Mouse (Mus musculus): ENCODE measurements around the gene Anxa5.

The Anxa5 gene

DNA sequence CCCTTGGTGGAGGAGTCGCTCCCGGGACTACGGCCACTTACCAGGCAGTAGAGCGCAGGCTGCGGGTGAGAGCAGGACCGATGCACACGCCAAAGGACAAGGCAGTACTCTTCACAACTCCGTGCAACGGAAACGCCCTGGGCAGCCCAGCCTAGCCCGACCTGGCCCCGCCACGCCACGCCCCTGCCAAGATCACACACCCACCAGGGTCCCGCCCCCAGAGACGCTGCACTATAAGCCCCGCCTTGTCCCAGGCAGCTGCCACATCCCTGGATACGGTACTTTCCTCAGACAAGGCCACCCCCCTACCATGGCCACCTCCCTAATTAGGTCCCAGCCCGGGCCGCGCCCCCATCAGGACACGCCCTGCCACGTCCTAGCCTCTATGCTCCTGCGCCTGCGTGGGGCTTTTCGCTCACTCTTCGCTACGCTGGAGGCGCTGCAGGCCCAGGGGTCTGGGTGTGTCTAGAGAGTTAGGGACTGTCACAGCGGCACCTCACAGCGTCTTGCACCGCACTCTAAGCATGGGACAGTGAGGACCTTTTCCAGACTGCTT is at the start of gene Anxa5, which contains the start of gene 1810062G17Rik:
Gene Anxa5 (minus strand): TSS at position 363 of the 556 bp plus-strand sequence.
Gene 1810062G17Rik (plus strand): TSS at position 406 of the 556 bp plus-strand sequence.
- DNase-seq (ENCODE audit: low read depth in 2 of 2, low spot score in 2 of 2): peak; percentile 98

DNA sequence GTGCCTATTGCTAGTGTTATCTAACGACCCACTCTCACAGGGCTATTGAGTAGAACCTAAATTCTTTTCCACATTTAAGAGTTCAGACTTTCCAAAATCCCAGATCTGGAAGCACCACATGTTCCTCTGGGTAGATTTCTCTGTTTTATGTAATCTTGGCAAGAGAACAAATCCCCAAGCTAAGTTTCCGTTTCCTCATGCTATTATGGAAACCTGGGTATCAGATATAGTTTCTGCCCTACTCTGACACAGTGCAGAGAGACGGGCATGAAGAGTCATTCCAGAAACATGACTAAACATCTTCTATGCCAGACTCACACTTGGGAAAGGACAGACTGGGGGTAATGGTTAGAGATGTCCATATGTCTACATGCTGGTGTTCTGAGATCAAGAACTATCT is 48.8 kb upstream of the Anxa5 start:
- no peak for DNase-seq (ENCODE audit: low read depth in 2 of 2, low spot score in 2 of 2)

DNA sequence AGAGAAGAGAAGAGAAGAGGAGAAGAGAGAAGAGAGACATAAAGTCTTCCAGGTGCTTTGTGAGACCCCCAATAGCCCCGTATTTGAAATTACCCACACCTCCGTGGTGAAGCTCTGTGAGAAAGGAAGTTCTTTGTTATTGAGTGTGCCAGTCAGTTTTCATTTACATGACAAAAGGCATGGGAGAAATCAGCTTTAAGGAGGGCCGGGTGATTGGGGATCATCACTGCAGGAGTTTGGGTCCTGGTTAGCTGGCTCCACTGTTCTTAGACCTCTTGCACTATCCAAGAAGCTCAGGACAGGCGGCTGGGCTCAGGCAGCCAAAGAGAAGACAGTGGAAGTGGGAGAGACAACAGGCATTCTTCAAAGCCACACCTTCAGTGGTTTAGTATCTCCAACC is 46.4 kb upstream of the Anxa5 start:
- DNase-seq (ENCODE audit: low read depth in 2 of 2, low spot score in 2 of 2): no peak

DNA sequence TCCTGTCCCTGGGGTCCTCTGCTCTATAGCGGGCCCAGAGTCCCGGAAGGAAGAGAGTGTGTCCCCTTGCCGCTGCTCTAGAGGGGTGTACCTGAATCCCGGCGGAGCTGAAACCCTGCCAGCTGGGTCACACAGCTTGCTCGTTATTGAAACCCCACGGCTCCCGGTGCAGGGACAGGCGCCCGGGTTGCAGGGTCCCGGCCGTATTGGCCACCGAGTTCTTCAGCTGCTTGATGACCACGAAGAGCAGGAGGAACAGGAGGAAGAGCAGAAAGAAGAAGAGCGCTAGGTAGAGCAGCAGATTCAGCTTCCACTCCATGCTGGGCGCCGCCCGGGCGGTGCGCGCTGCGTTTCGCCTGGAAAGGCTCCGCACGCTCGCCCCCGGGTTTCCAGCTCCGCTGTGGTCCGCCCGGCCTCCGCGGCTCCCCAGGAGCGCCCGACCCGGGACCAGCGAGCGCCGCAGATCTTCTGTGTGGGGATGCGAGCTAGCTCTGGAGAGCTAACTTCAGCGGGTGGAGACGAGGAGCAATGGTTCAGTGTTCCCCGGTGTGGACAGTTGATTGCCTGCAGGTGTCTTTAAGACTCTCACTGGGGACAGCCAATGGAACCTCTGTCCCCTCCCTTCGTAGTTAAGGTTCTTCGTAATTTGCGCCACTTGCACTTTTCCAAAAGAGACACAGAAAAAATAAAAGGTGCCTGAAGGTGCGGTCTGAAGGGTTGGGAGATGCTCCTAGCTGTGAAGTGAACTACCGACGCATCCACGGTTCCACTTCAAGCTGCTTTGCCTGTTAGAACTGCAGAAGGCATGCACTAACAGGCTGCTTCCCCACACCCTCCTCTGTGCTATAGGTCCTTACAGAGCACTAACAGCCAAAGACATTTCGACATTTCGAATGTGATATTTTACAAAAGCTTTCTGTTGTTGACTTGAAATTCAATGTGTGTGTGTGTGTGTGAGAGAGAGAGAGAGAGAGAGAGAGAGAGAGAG is 45.7 kb upstream of the Anxa5 start, which contains the start of gene Gm11549:
Gene Gm11549 (minus strand): TSS at position 741 of the 988 bp plus-strand sequence.
- no peak for DNase-seq (ENCODE audit: low read depth in 2 of 2, low spot score in 2 of 2)

GRCm38 (mm10) chr3:36516196-36516595 is 40.5 kb upstream of the Anxa5 start:
- no peak for DNase-seq (ENCODE audit: low read depth in 2 of 2, low spot score in 2 of 2)

- no peak for DNase-seq (ENCODE audit: low read depth in 2 of 2, low spot score in 2 of 2)
Observed at GRCm38 (mm10) chr3:36511491-36511890, 35.8 kb upstream of the Anxa5 start.

- no peak for DNase-seq (ENCODE audit: low read depth in 2 of 2, low spot score in 2 of 2)
Observed at GRCm38 (mm10) chr3:36505809-36506735, 30.4 kb upstream of the Anxa5 start.

GRCm38 (mm10) chr3:36505306-36505705 is 29.6 kb upstream of the Anxa5 start:
- DNase-seq (ENCODE audit: low read depth in 2 of 2, low spot score in 2 of 2): no peak

GRCm38 (mm10) chr3:36501546-36501945 is 25.9 kb upstream of the Anxa5 start:
- DNase-seq (ENCODE audit: low read depth in 2 of 2, low spot score in 2 of 2): no peak

DNA sequence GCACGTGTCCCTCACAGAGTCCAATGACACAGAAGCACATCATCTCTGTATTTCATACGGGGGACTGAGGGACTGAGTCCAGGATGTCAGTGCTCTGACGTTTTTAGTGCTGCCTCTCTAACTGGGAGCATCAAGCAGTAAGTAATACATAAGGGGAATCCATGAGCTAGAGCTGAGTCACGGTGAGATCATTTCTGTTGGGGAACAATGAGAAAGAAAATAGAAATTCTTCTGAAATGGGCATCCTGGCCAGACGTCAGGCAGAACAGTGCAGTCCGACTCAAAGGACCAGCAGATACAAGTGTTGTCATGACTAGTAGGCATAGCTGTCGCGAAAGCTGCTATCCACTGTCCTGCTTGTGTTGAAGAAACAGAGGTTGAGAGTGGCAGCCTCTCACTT is 25.3 kb upstream of the Anxa5 start:
- no peak for DNase-seq (ENCODE audit: low read depth in 2 of 2, low spot score in 2 of 2)

- DNase-seq (ENCODE audit: low read depth in 2 of 2, low spot score in 2 of 2): no peak
Observed at GRCm38 (mm10) chr3:36499418-36499817, 23.7 kb upstream of the Anxa5 start.

GRCm38 (mm10) chr3:36498224-36498623 is 22.5 kb upstream of the Anxa5 start:
- no peak for DNase-seq (ENCODE audit: low read depth in 2 of 2, low spot score in 2 of 2)

DNA sequence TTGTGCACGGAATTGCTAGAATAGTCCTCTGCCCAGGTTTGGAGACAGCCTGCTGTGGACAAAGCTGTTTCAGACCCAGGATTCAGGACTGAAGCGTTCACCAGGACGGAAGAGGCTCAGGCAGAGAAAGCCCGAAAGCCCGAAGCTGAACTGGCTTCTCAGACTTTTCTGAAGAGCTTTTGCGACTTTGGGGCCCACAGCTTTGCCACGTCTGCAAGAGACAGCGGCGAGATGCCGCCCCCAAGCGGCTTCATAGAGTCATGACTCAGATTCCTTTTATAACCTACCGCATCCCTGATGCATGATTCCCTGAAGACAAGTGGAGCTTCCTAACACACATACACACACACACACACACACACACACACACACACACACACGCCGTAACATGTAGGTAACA is 21.1 kb upstream of the Anxa5 start:
- DNase-seq (ENCODE audit: low read depth in 2 of 2, low spot score in 2 of 2): peak; percentile 8 to 39

DNA sequence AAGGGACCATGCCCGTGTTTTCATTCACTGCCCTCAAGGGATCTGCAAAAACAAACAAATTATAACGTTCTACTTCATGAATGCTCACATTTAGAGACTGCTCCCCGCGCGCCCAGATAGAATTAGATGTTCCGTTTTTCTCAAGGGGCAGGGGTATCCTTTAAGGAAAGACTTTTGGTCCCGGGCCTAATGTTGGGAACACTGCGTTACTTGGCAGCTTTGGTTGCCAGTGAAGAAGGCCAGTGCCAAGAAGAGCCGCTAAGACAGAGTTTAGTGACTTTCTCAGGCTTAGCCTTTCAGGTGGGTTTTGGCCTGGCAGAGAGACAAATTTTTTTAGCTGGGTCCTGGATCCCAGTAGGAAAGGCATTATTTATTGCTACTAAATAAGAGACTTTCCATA is 20.6 kb upstream of the Anxa5 start:
- DNase-seq (ENCODE audit: low read depth in 2 of 2, low spot score in 2 of 2): no peak

DNA sequence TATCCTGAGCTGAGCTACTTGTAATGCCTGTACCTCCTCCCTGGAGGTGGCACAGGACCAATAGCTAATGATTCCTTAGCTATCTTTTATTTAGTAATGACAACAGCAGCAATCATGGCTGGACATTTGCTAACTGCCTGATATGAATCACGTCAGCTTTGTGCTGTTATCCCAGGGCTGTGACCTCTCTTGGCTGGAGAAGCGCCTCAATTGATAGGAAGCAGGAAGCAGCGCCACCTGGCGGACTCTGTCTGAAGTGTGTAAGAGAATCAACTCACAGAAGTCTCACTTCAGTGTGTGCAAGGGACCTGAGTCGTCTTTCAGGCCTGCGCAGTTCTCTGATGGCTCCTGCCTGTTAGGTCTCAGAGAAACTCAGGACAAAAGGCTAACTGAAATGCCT is 19.7 kb upstream of the Anxa5 start:
- DNase-seq (ENCODE audit: low read depth in 2 of 2, low spot score in 2 of 2): peak; percentile 61 to 75

DNA sequence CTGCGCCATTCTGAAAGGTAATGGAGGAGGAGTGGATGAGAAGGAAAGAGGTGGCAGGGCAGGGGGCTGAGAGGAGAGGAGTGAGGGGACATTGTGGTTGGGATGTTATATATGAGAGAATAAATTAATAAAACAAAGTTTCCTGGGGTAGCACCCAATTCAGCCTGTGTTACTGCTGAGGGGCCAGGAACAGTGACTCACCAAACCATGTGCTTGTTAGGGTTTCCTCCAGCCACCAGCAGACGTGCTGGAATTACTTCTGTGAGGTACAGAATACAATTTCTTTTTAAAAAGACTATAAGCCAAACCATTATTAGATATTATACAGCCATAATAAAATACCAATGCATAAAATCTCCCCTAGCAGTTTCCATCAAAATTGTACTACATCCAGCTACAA is 18.9 kb upstream of the Anxa5 start:
- DNase-seq (ENCODE audit: low read depth in 2 of 2, low spot score in 2 of 2): no peak

- no peak for DNase-seq (ENCODE audit: low read depth in 2 of 2, low spot score in 2 of 2)
Observed at GRCm38 (mm10) chr3:36493641-36494283, 18.1 kb upstream of the Anxa5 start.

- no peak for DNase-seq (ENCODE audit: low read depth in 2 of 2, low spot score in 2 of 2)
Observed at GRCm38 (mm10) chr3:36492716-36493391, 17.2 kb upstream of the Anxa5 start.

GRCm38 (mm10) chr3:36491535-36491934 is 15.8 kb upstream of the Anxa5 start:
- no peak for DNase-seq (ENCODE audit: low read depth in 2 of 2, low spot score in 2 of 2)

GRCm38 (mm10) chr3:36489590-36489910 is 13.9 kb upstream of the Anxa5 start:
- no peak for DNase-seq (ENCODE audit: low read depth in 2 of 2, low spot score in 2 of 2)
